Mouse (Mus musculus): ENCODE data around the gene Plxnc1. TPM values are rescaled to one million over a fixed set of nuclear protein-coding genes. Genes with fewer than 3 reads are reported as not detected.

Gene Plxnc1
- polyA plus RNA-seq, 1 experiment, result 1.3 TPM

DNA sequence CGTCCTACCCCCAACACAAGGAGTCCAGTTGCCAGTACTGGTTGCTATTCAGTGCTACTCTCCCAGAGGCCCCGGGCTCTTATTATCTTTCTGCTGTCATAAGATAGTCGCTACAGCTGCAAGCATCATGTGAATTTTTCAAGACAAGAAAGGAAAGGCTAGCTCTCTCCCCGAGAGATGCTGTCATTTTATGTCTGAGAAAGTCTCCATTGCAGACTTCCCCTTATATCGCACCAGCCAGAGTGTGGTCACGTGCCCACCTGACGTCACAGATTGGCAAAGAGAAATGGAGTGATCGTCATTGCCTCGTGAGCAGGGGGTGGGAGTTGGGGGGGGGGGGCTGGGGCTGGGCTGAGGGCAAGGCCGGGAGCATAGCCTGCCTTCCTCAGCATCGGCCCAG lies 16.6 kb upstream of the Plxnc1 start:
- Histone ChIP-seq H3K27me3 (ENCODE audit: control insufficient read depth, insufficient read depth, low read length, poor library complexity, severe bottlenecking) (no peaks in the 10 kb centered on the region; the same call in 1 of the 2 replicates), H3K4me3 (ENCODE audit: low read depth, low read length) (no peak overlapping the region), H3K27ac (ENCODE audit: insufficient read depth, low read length) (no peak overlapping the region), H3K9me3 (replicated peaks; ENCODE audit: control insufficient read depth, insufficient read depth, low read length, poor library complexity, severe bottlenecking) (no peaks in the 10 kb centered on the region), H3K4me1 (ENCODE audit: control insufficient read depth, insufficient read depth, low read length) (no peaks in the 10 kb centered on the region), H3K36me3 (ENCODE audit: control insufficient read depth, insufficient read depth, low read length, poor library complexity, severe bottlenecking) (no peaks in the 10 kb centered on the region), H3K9ac (ENCODE audit: low read depth, poor library complexity, severe bottlenecking) (no peak overlapping the region)
- TF ChIP-seq CTCF (IDR thresholded peaks at IDR 0.05; ENCODE audit: low read depth, low read length) (no peak), EP300 (IDR thresholded peaks at IDR 0.05; ENCODE audit: insufficient read depth, low read depth, low read length) (no peak), POLR2A (IDR thresholded peaks at IDR 0.05; ENCODE audit: insufficient read depth, low read length) (no peak)

DNA sequence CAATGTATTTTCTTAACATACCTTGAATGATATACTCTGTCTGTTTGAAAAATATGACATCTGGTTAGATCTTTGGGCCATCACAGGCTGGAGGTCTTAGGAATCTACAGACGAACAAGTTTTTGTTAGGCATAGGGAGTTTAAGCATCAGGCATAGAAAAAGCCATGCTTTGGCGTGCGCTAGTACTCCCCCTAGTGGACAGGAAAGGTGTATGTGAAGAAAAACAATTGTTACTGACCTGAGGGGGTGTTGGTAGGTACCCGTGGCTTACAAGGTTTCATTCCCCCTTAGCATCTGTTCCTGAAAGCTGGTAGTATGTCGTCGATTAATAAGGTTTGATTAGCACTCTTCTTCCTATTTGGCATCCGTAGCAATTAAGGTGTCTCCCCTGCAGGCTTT lies 13.7 kb upstream of the Plxnc1 start:
- TF ChIP-seq EP300 (IDR thresholded peaks at IDR 0.05; ENCODE audit: insufficient read depth, low read depth, low read length), result no peak
- no peak for TF ChIP-seq POLR2A (IDR thresholded peaks at IDR 0.05; ENCODE audit: insufficient read depth, low read length)
- no peak for TF ChIP-seq CTCF (IDR thresholded peaks at IDR 0.05; ENCODE audit: low read depth, low read length)
- no peak overlapping the region for H3K9ac ChIP-seq (ENCODE audit: low read depth, poor library complexity, severe bottlenecking)
- peaks cover 2% of the 10 kb centered on the region for H3K4me1 ChIP-seq (ENCODE audit: control insufficient read depth, insufficient read depth, low read length)
- no peak overlapping the region for H3K4me3 ChIP-seq (ENCODE audit: low read depth, low read length)
- H3K9me3 ChIP-seq (replicated peaks; ENCODE audit: control insufficient read depth, insufficient read depth, low read length, poor library complexity, severe bottlenecking), result peaks cover 7% of the 10 kb centered on the region
- H3K27ac ChIP-seq (ENCODE audit: insufficient read depth, low read length), result no peak overlapping the region
- no peaks in the 10 kb centered on the region; the same call in 1 of the 2 replicates for H3K27me3 ChIP-seq (ENCODE audit: control insufficient read depth, insufficient read depth, low read length, poor library complexity, severe bottlenecking)
- no peaks in the 10 kb centered on the region for H3K36me3 ChIP-seq (ENCODE audit: control insufficient read depth, insufficient read depth, low read length, poor library complexity, severe bottlenecking)

DNA sequence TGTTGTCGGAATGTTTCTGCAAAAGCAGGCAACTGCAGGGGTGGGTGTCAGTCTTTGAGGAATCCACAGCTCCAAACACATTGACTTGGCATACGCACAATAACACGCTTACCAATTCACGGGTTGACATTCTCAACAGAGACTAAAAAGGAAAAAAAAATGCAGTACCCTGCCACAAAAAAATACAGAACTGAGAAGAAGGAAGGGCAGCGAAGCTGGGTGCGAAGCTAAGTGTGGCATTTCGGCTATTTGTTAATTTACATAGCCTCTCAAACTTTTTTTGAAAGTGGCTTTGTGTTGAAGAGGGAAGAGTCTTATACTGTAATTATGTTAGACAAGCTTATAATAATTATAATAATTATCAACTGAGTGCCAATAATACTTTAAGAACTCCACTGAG lies 13.1 kb upstream of the Plxnc1 start:
- Histone ChIP-seq H3K4me1 (ENCODE audit: control insufficient read depth, insufficient read depth, low read length) (peaks cover 2% of the 10 kb centered on the region), H3K9ac (ENCODE audit: low read depth, poor library complexity, severe bottlenecking) (no peak overlapping the region), H3K27me3 (ENCODE audit: control insufficient read depth, insufficient read depth, low read length, poor library complexity, severe bottlenecking) (no peaks in the 10 kb centered on the region; the same call in 1 of the 2 replicates), H3K4me3 (ENCODE audit: low read depth, low read length) (no peak overlapping the region), H3K9me3 (replicated peaks; ENCODE audit: control insufficient read depth, insufficient read depth, low read length, poor library complexity, severe bottlenecking) (peaks cover 7% of the 10 kb centered on the region), H3K36me3 (ENCODE audit: control insufficient read depth, insufficient read depth, low read length, poor library complexity, severe bottlenecking) (no peaks in the 10 kb centered on the region), H3K27ac (ENCODE audit: insufficient read depth, low read length) (no peak overlapping the region)
- TF ChIP-seq EP300 (IDR thresholded peaks at IDR 0.05; ENCODE audit: insufficient read depth, low read depth, low read length) (no peak), POLR2A (IDR thresholded peaks at IDR 0.05; ENCODE audit: insufficient read depth, low read length) (no peak), CTCF (IDR thresholded peaks at IDR 0.05; ENCODE audit: low read depth, low read length) (no peak)

DNA sequence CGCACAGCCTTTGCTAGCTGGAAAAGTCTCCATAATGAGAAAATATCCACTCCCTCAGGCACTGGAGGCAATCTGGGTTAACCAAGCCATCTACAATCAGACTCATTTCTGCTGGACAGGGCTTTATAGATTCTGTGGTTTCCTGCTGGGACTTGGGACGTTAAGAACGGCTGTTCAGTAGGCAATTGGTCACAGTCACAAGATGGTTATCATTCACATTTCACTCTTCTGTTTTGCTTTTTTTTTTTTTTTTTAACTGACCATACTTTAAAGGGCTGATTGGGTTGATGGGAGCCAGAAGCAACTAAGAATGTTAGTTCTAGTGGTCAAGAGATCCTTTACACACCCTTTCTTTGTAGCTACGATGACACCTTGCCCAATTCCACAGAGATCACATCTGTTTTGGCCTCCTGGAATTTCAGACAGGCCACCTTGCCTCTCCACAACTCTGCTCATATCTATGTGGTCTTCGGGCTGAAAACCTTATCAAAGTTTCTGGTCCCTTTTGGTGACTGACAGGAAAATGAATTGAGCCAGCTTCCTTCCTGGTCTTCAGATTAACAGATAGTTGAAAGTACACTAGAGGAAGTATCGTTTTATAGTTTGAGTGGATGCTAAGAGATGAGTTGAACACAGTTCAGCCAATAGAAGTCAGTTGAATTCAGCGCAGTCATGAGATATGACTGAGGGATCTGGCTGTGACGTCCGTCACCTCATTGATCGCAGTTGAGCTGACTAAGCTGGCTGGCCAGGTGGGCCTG lies 3.5 kb upstream of the Plxnc1 start:
- no peak overlapping the region for H3K27ac ChIP-seq (ENCODE audit: insufficient read depth, low read length)
- no peaks in the 10 kb centered on the region for H3K36me3 ChIP-seq (ENCODE audit: control insufficient read depth, insufficient read depth, low read length, poor library complexity, severe bottlenecking)
- no peak overlapping the region for H3K9ac ChIP-seq (ENCODE audit: low read depth, poor library complexity, severe bottlenecking)
- H3K27me3 ChIP-seq (ENCODE audit: control insufficient read depth, insufficient read depth, low read length, poor library complexity, severe bottlenecking), result peaks cover 16% of the 10 kb centered on the region
- H3K9me3 ChIP-seq (replicated peaks; ENCODE audit: control insufficient read depth, insufficient read depth, low read length, poor library complexity, severe bottlenecking), result no peaks in the 10 kb centered on the region
- TF ChIP-seq CTCF (IDR thresholded peaks at IDR 0.05; ENCODE audit: low read depth, low read length), result no peak
- TF ChIP-seq EP300 (IDR thresholded peaks at IDR 0.05; ENCODE audit: insufficient read depth, low read depth, low read length), result no peak
- H3K4me3 ChIP-seq (ENCODE audit: low read depth, low read length), result no peak overlapping the region
- H3K4me1 ChIP-seq (ENCODE audit: control insufficient read depth, insufficient read depth, low read length), result no peaks in the 10 kb centered on the region

DNA sequence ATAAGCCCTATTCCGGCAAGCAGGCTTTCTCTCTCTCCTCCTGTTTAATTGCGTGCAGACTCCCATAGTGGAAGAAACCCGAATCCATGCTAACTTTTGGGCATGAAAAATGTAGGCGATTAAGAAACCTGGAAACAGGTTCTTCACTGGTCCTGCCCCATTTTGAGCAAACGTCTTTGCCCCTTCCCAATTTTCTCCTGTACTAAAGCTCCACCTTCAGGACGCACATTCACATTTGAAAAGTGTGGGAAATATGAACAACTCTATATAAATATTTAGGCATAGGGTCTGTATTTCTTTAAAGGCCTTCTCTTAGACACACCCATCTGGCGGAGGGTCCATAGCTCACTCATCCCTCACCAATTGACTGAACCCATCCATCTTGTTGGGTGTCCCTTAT lies 2.8 kb upstream of the Plxnc1 start:
- H3K9ac ChIP-seq (ENCODE audit: low read depth, poor library complexity, severe bottlenecking), result no peak overlapping the region
- H3K4me1 ChIP-seq (ENCODE audit: control insufficient read depth, insufficient read depth, low read length), result no peaks in the 10 kb centered on the region
- H3K27ac ChIP-seq (ENCODE audit: insufficient read depth, low read length), result no peak overlapping the region
- no peak overlapping the region for H3K4me3 ChIP-seq (ENCODE audit: low read depth, low read length)
- no peaks in the 10 kb centered on the region for H3K36me3 ChIP-seq (ENCODE audit: control insufficient read depth, insufficient read depth, low read length, poor library complexity, severe bottlenecking)
- peaks cover 16% of the 10 kb centered on the region for H3K27me3 ChIP-seq (ENCODE audit: control insufficient read depth, insufficient read depth, low read length, poor library complexity, severe bottlenecking)
- no peaks in the 10 kb centered on the region for H3K9me3 ChIP-seq (replicated peaks; ENCODE audit: control insufficient read depth, insufficient read depth, low read length, poor library complexity, severe bottlenecking)
- TF ChIP-seq POLR2A (IDR thresholded peaks at IDR 0.05; ENCODE audit: insufficient read depth, low read length), result no peak
- no peak for TF ChIP-seq EP300 (IDR thresholded peaks at IDR 0.05; ENCODE audit: insufficient read depth, low read depth, low read length)
- no peak for TF ChIP-seq CTCF (IDR thresholded peaks at IDR 0.05; ENCODE audit: low read depth, low read length)

DNA sequence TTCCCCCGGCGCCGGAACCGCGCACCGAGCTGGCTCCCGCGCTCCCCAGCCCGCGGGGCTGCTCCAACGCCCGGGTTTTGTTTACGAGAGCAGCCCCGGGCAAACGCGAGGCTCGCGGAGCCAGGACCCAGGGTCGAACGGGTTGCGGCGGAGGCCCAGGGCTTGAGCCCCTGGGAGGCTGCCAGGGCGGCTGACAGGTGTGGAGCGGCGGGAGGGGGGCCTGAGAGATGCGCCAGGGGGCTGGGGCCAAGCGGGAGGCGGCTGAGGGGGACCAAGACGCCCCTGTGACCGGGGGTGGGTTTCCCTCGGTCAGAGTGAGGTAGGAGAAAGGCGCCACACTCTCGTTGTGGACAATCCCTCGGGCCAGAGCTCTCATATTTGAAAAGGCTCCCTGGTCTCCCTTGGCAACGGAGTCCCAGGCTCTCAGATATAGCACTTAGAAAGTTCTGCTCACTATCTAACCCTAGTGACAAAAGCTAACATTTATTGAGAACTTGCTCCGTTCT lies 624 bp upstream of the Plxnc1 start:
- H3K27me3 ChIP-seq (ENCODE audit: control insufficient read depth, insufficient read depth, low read length, poor library complexity, severe bottlenecking), result peaks cover 16% of the 10 kb centered on the region
- no peaks in the 10 kb centered on the region for H3K4me1 ChIP-seq (ENCODE audit: control insufficient read depth, insufficient read depth, low read length)
- H3K27ac ChIP-seq (ENCODE audit: insufficient read depth, low read length), result no peak overlapping the region
- H3K9me3 ChIP-seq (replicated peaks; ENCODE audit: control insufficient read depth, insufficient read depth, low read length, poor library complexity, severe bottlenecking), result no peaks in the 10 kb centered on the region
- peak overlapping the region; percentile 91 for H3K9ac ChIP-seq (ENCODE audit: low read depth, poor library complexity, severe bottlenecking)
- TF ChIP-seq EP300 (IDR thresholded peaks at IDR 0.05; ENCODE audit: insufficient read depth, low read depth, low read length) (no peak), CTCF (IDR thresholded peaks at IDR 0.05; ENCODE audit: low read depth, low read length) (no peak), POLR2A (IDR thresholded peaks at IDR 0.05; ENCODE audit: insufficient read depth, low read length) (no peak)
- no peaks in the 10 kb centered on the region for H3K36me3 ChIP-seq (ENCODE audit: control insufficient read depth, insufficient read depth, low read length, poor library complexity, severe bottlenecking)
- H3K4me3 ChIP-seq (ENCODE audit: low read depth, low read length), result peak overlapping the region; percentile 78
